Mouse (Mus musculus) layer of hippocampus, adult 2 months (tissue): ENCODE results near the gene Rnf207. TPM values are rescaled to one million over a fixed set of nuclear protein-coding genes. Genes with fewer than 3 reads are reported as not detected.
A peak's percentile ranks its signal among the peaks of the same experiment; 100 is the strongest.

Experiments
- DNase-seq, 2 experiments: peaks; one replicate each; pipeline ENCODE4 v3.0.0; 2022; ENCODE audit warnings: low spot score in 2 of 2
- H3K27ac ChIP-seq: fragments of 200-600 bp; 2 replicates; pipeline ENCODE4 v1.8.1; 2022
- H3K4me3 ChIP-seq: fragments of 200-600 bp; 2 replicates; pipeline ENCODE4 v1.8.1; 2022; ENCODE audit warnings: mild to moderate bottlenecking
- CTCF ChIP-seq: fragments of 200-600 bp; conservative IDR thresholded peaks from 2 replicates; pipeline ENCODE4 v1.8.1; 2022; ENCODE audit warnings: antibody characterized with exemption, mild to moderate bottlenecking, moderate library complexity
- total RNA-seq, 2 experiments: library from RNA; stranded (reverse); gene quantifications; 2 replicates each; pipeline ENCODE4 v1.2.3; 2021

The Rnf207 gene
- total RNA-seq, 2 experiments from 2014 or later = 6.5 to 7.7 TPM

DNA sequence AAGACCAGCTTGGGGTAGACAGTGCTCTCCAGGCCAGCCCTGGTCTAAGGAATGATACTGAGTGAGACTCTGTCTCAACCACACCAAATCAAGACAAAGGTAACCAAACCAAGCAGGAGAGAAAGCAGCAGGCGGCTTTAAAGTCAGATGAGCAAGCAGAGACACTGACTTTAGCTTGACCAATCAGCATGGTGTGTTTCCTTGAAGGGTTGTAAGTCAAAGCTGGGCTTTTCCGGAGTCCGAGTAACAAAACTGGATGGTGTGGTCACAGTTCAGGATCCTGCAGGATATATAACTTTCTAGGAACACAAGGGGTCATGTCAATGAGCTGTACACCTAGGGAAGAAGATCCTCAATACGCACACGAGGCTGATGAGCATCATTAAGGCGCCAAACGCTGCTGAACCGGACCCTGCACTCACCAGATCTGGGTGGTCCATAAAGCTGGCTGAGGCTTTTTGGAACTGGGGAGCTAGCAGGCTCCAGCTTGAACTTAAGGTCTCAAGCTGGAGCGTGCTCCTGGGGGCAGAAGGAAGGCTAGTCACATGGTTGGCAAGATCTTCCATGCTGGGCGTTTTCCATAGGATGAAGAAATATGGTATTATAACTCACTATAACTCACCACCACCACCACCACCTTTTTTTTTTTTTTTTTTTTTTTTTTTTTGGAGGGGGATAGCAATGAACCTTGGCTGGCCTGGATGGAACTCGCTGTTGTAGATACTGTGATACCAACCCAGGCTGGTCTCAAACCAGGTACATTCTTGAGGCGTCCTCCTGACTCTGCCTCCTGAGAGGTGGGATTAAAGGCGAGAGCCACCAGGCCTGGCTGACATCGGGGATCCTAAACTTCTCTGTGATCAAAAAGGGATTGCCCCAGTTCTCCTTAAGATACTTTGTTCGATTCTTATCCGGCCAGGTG lies 6.1 kb upstream of the Rnf207 start:
- Histone ChIP-seq H3K27ac (peak overlapping the region; percentile 90), H3K4me3 (peak overlapping the region; percentile 66)
- DNase-seq = no peak
- no peak for TF ChIP-seq CTCF

DNA sequence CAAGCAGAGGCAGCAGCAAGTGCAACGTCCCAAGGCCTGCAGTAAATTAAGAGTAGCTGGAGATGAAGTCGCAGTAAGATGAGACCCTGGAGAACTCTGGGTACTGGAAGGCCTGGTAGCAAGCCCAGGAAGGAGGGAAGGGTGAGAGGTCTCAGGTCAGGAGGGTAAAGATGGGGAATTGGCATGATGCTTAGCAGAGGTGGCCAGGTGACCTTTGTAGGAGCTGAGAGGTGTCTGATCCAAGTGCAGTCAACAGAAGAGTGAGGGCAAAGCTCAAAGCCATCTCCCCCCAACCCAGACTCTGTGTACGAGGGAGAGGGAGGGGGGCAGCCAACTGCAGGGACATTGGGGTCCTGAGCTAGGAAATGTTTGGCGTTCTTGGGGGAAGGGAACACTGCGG lies 2.7 kb upstream of the Rnf207 start:
- H3K4me3 ChIP-seq = no peak overlapping the region
- TF ChIP-seq CTCF = no peak
- no peak overlapping the region for H3K27ac ChIP-seq
- DNase-seq = no peak

DNA sequence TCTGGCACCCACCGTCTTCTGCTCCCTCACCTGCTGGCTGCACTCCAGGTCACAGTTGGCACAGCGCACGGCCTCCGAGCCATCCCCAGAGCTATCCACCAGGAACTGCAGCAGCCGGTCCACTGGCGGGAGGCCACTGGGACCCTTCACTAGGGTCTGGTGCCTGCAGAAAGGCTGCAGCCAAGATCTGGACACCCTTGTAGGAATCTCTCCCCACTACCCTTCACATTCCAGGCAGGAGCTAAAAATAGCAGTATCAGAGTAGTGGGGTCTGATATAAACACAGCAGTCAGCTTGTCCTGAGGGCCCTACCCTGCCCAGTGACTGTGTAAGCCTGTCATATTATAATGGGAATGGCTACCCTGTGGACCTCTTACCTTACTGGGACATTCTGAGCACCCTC lies 1.2 kb downstream of the Rnf207 start:
- H3K4me3 ChIP-seq = no peak overlapping the region
- no peak for DNase-seq
- H3K27ac ChIP-seq = no peak overlapping the region
- TF ChIP-seq CTCF = no peak

DNA sequence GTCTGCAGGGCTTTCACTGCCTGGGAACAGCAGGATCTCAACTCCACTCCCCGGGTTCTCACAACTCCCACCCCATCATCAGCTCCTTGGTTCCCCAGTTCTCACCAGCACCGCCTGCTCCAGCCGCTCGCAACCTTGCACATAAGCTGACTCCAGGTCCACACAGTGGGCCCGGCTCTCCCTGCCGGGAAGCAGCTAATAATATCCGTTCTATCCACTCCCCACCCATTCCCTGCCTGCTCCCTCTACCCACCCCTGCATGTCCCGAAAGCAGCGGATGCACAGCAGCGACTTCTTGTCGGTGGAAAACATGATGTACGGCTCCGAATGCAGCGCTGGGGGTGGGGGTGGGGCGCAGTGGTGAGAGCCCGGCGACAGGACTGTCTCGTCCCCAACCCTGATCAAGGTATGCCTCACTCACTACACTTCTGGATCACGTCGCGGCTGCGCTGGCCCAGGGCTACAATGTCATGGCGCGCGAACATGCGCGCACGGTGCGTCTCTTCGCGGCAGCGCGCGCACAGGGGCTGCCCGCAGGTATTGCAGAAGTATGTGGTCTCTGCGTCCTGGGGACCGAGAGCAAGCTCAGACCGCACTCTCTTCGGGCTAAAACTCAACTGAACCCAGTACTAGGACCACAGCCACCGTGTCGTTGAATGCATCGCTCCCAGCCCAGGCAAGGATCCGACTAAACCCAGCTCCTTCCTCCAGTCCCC lies 3.1 kb downstream of the Rnf207 start:
- DNase-seq = no peak
- Histone ChIP-seq H3K4me3 (peak overlapping the region; percentile 49), H3K27ac (no peak overlapping the region)
- no peak for TF ChIP-seq CTCF

DNA sequence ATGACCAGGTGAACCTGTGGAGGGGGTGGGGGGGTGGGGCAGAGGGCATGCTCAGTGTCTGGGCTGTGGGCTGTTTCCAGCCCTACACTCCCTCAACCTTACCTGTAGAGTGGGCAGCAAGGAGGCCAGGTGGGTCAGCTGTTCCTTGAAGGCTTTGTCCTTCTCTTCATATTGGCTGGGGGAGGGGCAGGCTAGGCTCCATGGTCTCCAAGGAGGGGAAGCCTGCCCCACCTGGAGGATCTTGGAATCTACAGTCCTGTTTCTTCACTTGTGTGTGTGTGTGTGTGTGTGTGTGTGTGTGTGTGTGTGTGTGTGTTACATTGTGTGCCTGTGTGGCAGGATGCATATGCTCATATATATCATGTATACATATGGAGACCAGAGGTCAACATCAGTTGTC lies 4.9 kb downstream of the Rnf207 start:
- DNase-seq = no peak
- H3K4me3 ChIP-seq = no peak overlapping the region
- TF ChIP-seq CTCF = peak; percentile 29

DNA sequence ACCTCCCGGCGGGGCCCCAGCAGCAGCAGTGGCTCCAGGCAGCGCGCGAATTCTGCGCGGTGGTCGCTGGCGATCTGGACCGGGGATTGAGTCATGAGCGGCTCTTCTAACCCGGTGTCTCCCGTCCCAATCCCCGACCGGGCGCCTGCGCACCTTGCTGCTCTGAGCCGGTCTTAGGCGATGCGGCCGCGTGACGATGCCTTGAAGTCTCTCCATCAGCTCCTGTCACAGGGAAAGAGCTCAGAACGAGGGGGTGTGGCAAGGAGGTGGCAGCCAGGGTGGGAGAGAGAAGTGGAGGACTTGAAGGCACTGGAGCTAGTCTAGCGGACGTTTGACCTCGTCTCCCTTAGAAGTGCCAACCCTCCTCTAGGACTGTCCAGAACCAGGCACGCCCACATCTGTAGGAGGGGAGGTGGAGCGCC lies 5.6 kb downstream of the Rnf207 start:
- TF ChIP-seq CTCF = no peak
- Histone ChIP-seq H3K27ac (no peak overlapping the region), H3K4me3 (peak overlapping the region; percentile 49)
- no peak for DNase-seq

More for the DNA sequence above, 4.9 kb downstream of the Rnf207 start:
- H3K27ac ChIP-seq = no peak overlapping the region

DNA sequence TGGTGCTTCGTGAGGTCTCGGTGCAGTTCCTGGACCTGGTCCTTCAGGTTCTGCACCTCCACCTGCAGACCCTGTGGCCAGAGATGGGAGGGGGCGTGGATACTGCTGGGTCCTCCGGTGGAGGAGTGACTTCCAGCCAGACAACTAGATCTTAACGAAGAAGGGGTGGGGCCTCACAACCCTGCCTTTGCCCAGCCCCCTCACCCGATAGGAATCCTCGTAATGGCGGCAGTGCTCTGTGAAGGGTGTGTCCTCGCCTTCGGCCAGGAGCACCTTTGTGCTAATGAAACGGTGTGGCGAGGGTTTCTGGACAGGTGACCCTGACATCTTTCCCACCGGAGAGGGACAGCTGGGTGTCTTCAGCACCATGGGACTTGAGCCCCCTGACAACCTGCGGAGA lies 6.6 kb downstream of the Rnf207 start:
- Histone ChIP-seq H3K27ac (no peak overlapping the region), H3K4me3 (no peak overlapping the region)
- TF ChIP-seq CTCF = no peak
- DNase-seq = no peak

DNA sequence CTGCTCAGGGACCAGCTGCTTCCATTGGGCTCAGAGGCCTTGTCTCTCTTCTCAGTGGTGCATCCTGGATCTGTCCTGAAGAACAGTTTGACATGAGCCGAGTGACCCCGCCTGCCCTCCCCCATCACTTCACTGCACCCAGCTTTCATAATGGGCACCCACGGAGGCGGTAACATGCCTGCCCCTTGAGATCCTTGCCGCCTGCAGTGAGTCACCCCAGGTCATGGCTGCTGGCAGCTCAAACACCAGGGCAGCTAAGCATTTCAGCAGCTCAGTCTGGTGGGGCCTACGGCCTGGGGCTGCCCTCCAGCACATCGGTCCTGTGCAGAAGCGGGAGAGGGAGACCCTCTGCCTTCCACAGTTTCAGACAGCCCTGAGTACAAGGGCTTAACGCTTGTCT lies 11.3 kb downstream of the Rnf207 start:
- Histone ChIP-seq H3K4me3 (no peak overlapping the region), H3K27ac (no peak overlapping the region)
- no peak for DNase-seq
- no peak for TF ChIP-seq CTCF

DNA sequence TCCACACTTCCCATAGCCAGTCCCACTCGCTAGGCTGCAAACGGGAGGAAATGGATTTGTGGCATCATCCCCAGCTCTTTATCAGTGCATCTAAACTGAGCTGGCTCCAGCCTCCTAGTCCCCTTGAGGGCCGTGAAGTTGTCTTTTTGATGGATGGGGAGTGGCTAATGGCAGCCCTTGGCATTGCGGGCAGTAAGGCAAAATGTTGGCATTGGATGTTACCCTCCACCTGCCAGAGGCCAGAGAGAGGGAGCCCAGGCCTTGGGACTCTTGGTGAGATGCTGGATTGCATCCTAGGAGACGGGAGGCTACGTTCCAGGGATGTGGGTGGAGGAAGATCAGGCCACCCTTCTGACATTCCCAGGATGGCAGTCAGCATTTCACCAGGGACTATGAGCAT lies 12.8 kb downstream of the Rnf207 start:
- no peak overlapping the region for H3K4me3 ChIP-seq
- no peak for TF ChIP-seq CTCF
- DNase-seq = no peak
- no peak overlapping the region for H3K27ac ChIP-seq

DNA sequence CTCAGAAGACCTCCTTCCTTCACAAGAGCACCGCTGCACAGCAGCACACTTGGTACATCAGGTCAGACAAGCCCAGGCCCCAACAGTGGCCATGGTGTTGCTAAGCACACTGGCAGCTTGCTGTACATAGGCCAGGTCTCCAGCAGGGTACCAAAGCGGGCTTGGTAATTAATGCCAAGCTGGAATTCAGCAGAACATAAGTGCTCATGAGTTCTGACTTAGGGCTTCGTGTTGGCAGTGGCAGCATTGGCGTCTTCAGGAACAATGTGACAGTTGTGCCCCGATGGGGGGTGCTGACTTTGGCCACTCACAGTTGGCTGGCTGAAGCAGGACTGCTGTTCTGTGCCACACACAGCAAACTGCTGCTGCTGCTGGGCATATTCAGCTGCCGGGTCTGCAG lies 14.1 kb downstream of the Rnf207 start:
- Histone ChIP-seq H3K27ac (0 out of 2 replicates have a peak overlapping the region, but pooled peaks have one; percentile 23), H3K4me3 (no peak overlapping the region)
- DNase-seq = no peak
- 0 out of 2 replicates have a peak, but pooled peaks have one; percentile 17 for TF ChIP-seq CTCF

DNA sequence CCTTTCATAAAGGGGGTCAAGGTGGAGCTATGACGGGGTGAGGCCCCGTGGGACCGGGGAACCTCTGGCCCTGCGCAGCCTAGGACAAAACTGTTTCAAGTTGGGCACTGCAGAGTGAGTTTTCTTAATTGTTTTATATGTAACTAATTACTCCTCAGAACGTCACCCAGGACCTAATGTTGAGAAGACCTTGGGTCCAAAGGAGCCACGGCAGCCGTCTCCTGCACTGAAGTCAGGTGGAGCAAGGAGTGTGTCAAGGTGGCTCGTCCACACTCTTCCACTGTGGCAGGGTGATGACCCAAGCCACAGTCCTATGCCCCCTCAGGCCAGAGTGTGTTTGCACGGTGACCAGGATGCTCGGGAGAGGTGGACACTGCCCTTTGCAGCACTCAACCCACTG lies 15.6 kb downstream of the Rnf207 start:
- no peak overlapping the region for H3K27ac ChIP-seq
- DNase-seq = no peak
- H3K4me3 ChIP-seq = no peak overlapping the region
- TF ChIP-seq CTCF = no peak

DNA sequence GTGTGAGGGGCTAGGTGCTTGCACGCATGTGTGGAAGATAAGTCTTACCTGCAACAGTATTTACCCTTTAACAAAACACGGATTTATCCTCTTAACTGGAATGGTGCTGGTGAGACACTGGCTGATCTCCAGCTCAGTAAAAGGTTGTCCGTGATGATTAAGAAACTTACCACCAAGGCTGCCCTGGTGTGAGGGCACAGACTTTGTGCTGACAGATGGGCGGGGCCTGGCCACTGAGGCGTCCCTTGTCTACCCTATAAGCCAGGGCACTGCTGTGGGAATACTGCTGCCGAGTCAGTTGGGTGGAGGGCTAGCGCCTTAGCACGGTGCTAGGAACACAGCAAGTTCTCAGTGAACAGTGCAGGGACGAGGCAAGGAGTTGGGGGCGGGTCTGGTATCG lies 16.8 kb downstream of the Rnf207 start:
- DNase-seq = no peak
- no peak overlapping the region for H3K4me3 ChIP-seq
- no peak for TF ChIP-seq CTCF
- H3K27ac ChIP-seq = no peak overlapping the region

DNA sequence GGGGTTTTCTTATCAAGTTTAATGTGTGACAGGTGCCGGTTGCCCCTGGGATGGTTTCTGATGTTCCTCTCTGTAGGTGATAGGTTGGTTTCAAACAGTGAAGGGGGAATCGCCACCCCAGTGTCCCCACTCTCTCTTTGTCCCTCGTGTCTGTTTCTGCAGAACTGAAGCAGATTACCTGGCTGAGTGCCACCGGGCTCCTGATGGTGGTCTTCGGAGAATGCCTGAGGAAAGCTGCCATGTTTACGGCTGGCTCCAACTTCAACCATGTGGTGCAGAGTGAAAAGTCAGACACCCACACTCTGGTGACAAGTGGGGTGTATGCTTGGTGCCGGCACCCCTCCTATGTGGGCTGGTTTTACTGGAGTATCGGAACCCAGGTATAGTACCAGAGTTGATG lies 18.4 kb downstream of the Rnf207 start:
- no peak overlapping the region for H3K27ac ChIP-seq
- DNase-seq = no peak
- no peak for TF ChIP-seq CTCF
- H3K4me3 ChIP-seq = no peak overlapping the region

DNA sequence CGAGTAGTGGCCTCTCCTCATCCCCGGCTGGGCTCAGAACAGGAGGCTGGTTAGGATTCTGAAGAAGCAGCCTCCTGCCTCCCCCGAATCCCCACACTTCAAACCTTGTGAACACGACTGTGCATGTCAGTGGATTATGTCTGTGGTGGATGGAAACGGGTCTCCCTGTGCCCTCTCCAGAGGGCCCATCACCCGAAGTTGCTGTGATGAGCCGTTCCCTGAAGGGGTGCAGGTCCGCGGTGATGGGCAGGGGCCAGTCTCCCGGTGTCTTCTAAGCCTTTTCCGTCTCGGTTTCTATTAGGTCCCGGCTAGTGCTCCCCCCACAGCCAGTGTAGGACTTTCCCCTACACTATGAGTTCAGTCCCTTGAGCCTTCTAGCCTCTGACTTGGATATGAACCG lies 20.0 kb downstream of the Rnf207 start:
- no peak for TF ChIP-seq CTCF
- Histone ChIP-seq H3K27ac (no peak overlapping the region), H3K4me3 (no peak overlapping the region)
- DNase-seq = no peak
